Mouse (Mus musculus) megakaryocyte, embryonic 14.5 days (primary cell): ENCODE data around the gene Fam189a1. TPM values are rescaled to one million over a fixed set of nuclear protein-coding genes. Genes with fewer than 3 reads are reported as not detected.
A peak's percentile ranks its signal among the peaks of the same experiment; 100 is the strongest.

Source experiments
- H3K27me3 ChIP-seq: replicated peaks from 2 replicates; pipeline ENCODE3; 2012; ENCODE audit warnings: inconsistent platforms
- H3K36me3 ChIP-seq: replicated peaks from 2 replicates; pipeline ENCODE3; 2012; ENCODE audit warnings: low read length, inconsistent platforms, mixed read lengths
- H3K4me1 ChIP-seq: 2 replicates; pipeline ENCODE4 v1.6.1; 2012; ENCODE audit warnings: inconsistent platforms
- H3K4me3 ChIP-seq: replicated peaks from 2 replicates; pipeline ENCODE3; 2012; ENCODE audit warnings: moderate library complexity, mild to moderate bottlenecking, inconsistent platforms
- H3K9me3 ChIP-seq: 2 replicates; pipeline ENCODE4 v1.6.1; 2012; ENCODE audit warnings: inconsistent platforms
- FLI1 ChIP-seq: IDR thresholded peaks from 2 replicates; pipeline ENCODE4 v1.6.1; 2012; ENCODE audit warnings: low read length, inconsistent platforms, mixed read lengths
- GATA1 ChIP-seq: IDR thresholded peaks from 3 replicates; pipeline ENCODE4 v1.6.1; 2012; ENCODE audit warnings: mixed read lengths, low read length, inconsistent platforms, borderline replicate concordance
- polyA plus RNA-seq: library from polyadenylated mRNA; stranded (reverse); fragments of >175 nt; gene quantifications from 2 replicates; pipeline ENCODE4 v1.2.3, GENCODE M21; 2012; ENCODE audit warnings: low replicate concordance; ENCODE audit not compliant: insufficient read depth

Gene Fam189a1
- polyA plus RNA-seq, 1 experiment: not detected

GRCm38 (mm10) chr7:64770779-64771390, 385.5 kb downstream of the Fam189a1 start:
- no peaks in the 10 kb centered on the region for H3K36me3 ChIP-seq
- no peaks in the 10 kb centered on the region for H3K27me3 ChIP-seq
- H3K9me3 ChIP-seq: peaks cover 65% of the 10 kb centered on the region
- H3K4me1 ChIP-seq: no peaks in the 10 kb centered on the region
- TF ChIP-seq GATA1: no peak
- no peak for TF ChIP-seq FLI1
- H3K4me3 ChIP-seq: no peak overlapping the region

- H3K4me1 ChIP-seq: no peaks in the 10 kb centered on the region
- no peaks in the 10 kb centered on the region for H3K36me3 ChIP-seq
- no peak for TF ChIP-seq FLI1
- no peak for TF ChIP-seq GATA1
- H3K27me3 ChIP-seq: no peaks in the 10 kb centered on the region
- H3K9me3 ChIP-seq: peaks cover 54% of the 10 kb centered on the region
- no peak overlapping the region for H3K4me3 ChIP-seq
These were observed 386.6 kb downstream of the Fam189a1 start for GRCm38 (mm10) chr7:64769768-64770167.

GRCm38 (mm10) chr7:64765595-64765994, 390.8 kb downstream of the Fam189a1 start:
- Histone ChIP-seq H3K4me1 (no peaks in the 10 kb centered on the region), H3K36me3 (no peaks in the 10 kb centered on the region), H3K27me3 (no peaks in the 10 kb centered on the region), H3K4me3 (no peak overlapping the region), H3K9me3 (peaks cover 32% of the 10 kb centered on the region)
- TF ChIP-seq GATA1 (no peak), FLI1 (no peak)

- Histone ChIP-seq H3K4me3 (peak overlapping the region; percentile 57), H3K4me1 (no peaks in the 10 kb centered on the region), H3K27me3 (no peaks in the 10 kb centered on the region), H3K9me3 (peaks cover 33% of the 10 kb centered on the region), H3K36me3 (no peaks in the 10 kb centered on the region)
- TF ChIP-seq FLI1 (no peak), GATA1 (no peak)
These were observed 401.2 kb downstream of the Fam189a1 start for GRCm38 (mm10) chr7:64755141-64755540.

- Histone ChIP-seq H3K4me3 (no peak overlapping the region), H3K27me3 (no peaks in the 10 kb centered on the region), H3K36me3 (no peaks in the 10 kb centered on the region), H3K4me1 (no peaks in the 10 kb centered on the region), H3K9me3 (peaks cover 29% of the 10 kb centered on the region)
- TF ChIP-seq FLI1 (no peak), GATA1 (no peak)
These were observed 402.2 kb downstream of the Fam189a1 start for GRCm38 (mm10) chr7:64754161-64754560.

- TF ChIP-seq GATA1: no peak
- no peak for TF ChIP-seq FLI1
- H3K27me3 ChIP-seq: no peaks in the 10 kb centered on the region
- no peaks in the 10 kb centered on the region for H3K4me1 ChIP-seq
- no peaks in the 10 kb centered on the region for H3K36me3 ChIP-seq
- H3K4me3 ChIP-seq: no peak overlapping the region
- H3K9me3 ChIP-seq: peaks cover 24% of the 10 kb centered on the region
These were observed 402.7 kb downstream of the Fam189a1 start for GRCm38 (mm10) chr7:64753678-64754077.

GRCm38 (mm10) chr7:64752133-64752532, 404.2 kb downstream of the Fam189a1 start:
- peaks cover 10% of the 10 kb centered on the region for H3K9me3 ChIP-seq
- H3K27me3 ChIP-seq: no peaks in the 10 kb centered on the region

GRCm38 (mm10) chr7:64751465-64751864, 404.9 kb downstream of the Fam189a1 start:
- Histone ChIP-seq H3K27me3 (no peaks in the 10 kb centered on the region), H3K9me3 (peaks cover 10% of the 10 kb centered on the region)

More at GRCm38 (mm10) chr7:64752133-64752532, 404.2 kb downstream of the Fam189a1 start:
- TF ChIP-seq GATA1 (no peak), FLI1 (no peak)
- no peaks in the 10 kb centered on the region for H3K4me1 ChIP-seq
- H3K36me3 ChIP-seq: no peaks in the 10 kb centered on the region
- no peak overlapping the region for H3K4me3 ChIP-seq

GRCm38 (mm10) chr7:64743610-64744009, 412.8 kb downstream of the Fam189a1 start:
- no peaks in the 10 kb centered on the region for H3K9me3 ChIP-seq
- no peak for TF ChIP-seq GATA1
- no peak for TF ChIP-seq FLI1

More at GRCm38 (mm10) chr7:64751465-64751864, 404.9 kb downstream of the Fam189a1 start:
- Histone ChIP-seq H3K36me3 (no peaks in the 10 kb centered on the region), H3K4me1 (no peaks in the 10 kb centered on the region), H3K4me3 (peak overlapping the region; percentile 23)
- TF ChIP-seq GATA1 (no peak), FLI1 (no peak)

GRCm38 (mm10) chr7:64741333-64742307, 414.8 kb downstream of the Fam189a1 start:
- Histone ChIP-seq H3K4me3 (no peak overlapping the region), H3K9me3 (no peaks in the 10 kb centered on the region), H3K27me3 (peaks cover 6% of the 10 kb centered on the region), H3K4me1 (no peaks in the 10 kb centered on the region), H3K36me3 (no peaks in the 10 kb centered on the region)
- TF ChIP-seq FLI1 (no peak), GATA1 (no peak)

More at GRCm38 (mm10) chr7:64743610-64744009, 412.8 kb downstream of the Fam189a1 start:
- no peaks in the 10 kb centered on the region for H3K4me1 ChIP-seq
- no peak overlapping the region for H3K4me3 ChIP-seq
- no peaks in the 10 kb centered on the region for H3K36me3 ChIP-seq
- H3K27me3 ChIP-seq: peaks cover 6% of the 10 kb centered on the region
